Mouse (Mus musculus): ENCODE data around the gene Rbm48.
"Not testable (repeated sequence)": the region's sequence is repeated elsewhere in the genome, so short reads cannot be mapped to it uniquely, and the experiment has no call there.

Rbm48 gene

DNA sequence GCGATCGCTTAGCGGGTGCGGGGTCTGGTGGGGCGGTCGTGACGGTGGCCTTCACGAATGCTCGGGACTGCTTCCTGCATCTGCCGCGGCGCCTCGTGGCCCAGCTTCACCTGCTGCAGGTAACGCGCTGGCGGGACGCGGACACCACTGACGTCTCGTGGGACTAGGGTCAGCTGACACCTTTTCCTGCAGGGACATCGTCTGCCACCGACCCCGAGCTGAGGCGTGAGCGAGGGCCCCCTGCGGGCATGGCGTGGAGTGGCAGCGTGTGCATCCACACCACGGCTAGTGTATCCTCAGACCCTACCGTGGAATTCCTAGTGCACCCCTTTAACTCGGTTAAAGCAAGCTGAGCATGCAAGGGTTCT, at the start of gene Rbm48:
Rbm48 (minus strand) TSS at position 187 of the 368 bp plus-strand sequence.
- peak; percentile 81 for DNase-seq (ENCODE audit: low spot score)

DNA sequence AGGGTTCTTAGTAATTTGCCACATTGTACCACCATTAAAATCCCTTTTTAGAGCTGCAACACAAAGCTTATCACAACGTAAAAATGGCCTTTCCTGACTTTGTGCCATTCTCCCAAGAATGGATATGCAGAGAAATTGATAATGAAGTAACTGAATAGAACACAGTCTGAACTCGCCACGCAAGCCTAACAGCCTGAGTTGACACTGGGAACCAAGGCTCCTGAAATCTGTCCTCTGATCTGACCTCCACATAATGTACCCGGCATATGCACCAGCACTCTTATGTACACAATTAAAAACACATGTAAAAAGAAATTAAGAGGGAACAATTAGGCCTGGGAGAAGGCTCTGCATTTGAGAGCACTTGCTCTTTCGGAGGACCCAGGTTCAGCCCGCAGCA, 48.9 kb upstream of the Rbm48 start:
- DNase-seq (ENCODE audit: low spot score), result no peak

DNA sequence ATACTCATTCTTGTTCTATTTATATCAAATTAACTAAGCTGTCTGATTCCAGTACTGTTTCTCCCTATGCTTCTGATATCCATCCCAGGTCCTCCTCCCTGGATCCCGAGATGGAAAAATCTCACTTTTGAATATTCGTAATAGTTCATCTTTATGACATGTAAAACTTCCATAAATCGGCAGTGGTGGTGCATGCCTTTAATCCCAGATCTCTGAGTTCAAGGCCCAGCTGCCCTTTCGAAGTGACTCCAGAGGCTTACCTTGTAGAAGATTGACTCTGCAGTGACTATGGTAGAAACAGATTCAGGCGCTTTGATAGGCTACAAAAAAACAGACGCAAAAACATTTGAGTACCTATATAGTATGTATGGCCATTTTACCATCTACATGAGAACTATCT, 48.2 kb upstream of the Rbm48 start:
- no peak for DNase-seq (ENCODE audit: low spot score)

DNA sequence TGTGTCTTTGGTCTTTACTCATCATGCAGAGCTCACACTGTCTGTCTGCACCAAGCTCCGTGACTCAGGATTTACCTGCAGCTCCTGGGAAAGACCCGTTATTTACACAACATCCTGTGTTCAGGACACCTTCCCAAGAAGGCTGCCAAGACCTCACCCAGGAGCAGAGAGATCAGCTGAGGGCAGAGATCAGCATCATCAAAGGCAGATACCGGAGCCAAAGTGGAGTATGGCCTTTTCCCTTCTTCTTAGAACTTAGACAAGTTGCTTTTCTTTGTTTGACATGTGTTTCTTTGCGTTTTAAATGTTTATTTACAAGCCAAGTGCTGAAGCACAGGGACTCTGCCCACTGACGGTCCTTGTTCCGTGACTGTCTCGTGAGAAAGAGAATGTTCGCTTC, 38.9 kb upstream of the Rbm48 start:
- no peak for DNase-seq (ENCODE audit: low spot score)

DNA sequence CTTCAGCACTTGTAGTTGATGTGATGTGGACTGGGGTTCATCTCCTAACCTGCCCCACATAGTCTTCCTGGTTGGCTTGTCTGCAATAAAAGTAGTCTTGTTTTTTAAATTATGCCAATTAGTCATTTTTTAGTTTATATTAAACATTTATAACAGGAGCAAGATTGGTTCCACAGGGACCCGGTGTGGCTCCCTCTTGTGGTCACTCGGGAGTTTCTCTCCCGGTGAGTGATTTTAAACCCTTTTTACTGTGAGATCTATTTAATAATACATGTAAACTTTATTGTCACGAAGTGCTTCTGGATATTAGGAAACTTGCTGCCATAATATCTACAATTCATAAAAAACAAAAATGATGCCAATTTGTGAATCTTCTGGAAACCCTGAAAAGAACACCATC, 37.6 kb upstream of the Rbm48 start:
- no peak for DNase-seq (ENCODE audit: low spot score)

DNA sequence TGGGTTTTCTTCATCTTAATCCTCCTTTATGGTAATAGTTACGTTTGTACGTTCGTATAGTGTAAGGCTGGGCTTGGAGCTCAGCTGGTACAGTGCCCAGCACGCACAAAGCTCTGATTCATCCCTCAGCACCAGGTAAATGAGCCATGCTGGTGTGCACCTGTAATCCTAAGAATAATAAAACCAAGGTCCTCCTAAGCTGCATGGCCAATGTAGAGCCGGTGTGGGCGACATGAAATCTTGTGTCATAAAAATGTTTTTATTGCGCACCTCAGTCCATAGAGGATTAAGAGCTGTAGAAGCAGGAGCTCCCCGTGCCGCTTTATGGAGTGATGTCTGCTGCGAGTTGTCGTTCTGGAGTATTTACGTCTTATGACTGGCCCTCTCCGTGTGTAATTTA, 36.9 kb upstream of the Rbm48 start:
- DNase-seq (ENCODE audit: low spot score), result no peak

DNA sequence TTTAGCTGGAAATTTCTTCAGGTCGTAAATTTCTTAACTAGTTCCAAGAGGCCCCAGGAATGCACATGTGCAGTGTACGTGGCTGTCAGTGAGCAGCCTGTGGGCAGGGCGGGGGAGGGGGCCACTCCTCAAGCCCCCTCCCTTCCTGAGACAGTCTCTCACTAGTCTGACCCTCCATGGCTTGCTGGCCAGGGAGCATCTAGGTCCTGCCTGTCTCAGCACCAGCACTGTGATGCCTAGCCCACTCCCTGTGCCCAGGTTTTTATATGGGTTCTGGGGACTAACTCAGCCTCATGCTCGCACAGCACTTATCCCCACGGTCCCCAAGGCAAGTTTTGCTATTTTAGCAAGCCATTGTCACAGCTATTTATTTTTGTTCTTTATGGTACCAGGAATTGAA, 35.9 kb upstream of the Rbm48 start:
- DNase-seq (ENCODE audit: low spot score), result no peak

DNA sequence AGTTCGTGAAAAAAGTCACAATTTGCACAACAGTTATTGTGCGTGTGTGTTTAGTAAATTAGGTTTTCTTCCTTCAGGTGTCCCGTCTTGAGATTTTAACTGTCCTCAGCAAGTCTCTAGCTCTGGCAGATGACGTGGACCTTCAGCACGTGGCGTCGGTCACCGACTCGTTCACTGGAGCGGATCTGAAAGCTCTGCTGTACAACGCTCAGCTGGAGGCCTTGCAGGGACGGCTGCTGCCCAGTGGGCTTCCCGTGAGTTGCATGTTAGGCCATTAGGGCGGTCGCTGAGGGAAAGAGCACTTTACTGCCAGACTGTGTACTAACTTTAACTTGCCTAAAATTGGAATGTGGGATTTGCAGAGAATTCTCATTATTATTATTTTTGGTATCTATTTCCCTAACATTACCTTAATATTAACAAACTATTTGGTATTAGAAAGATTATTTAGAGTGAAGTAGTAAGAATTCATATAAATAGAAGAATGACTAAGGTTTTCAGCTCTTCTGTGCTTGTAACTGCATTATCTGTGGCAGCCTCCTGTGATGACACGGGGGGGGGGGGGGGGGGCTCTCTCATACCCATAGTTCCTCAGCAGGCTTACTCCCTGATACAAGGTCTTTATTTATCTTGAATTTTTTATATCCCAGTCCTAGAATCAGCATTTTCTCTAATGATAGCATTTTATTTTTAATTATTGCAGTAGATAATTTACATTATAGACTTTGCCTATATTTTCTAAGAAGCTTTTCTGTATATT, 35.3 kb upstream of the Rbm48 start:
- no peak for DNase-seq (ENCODE audit: low spot score)

DNA sequence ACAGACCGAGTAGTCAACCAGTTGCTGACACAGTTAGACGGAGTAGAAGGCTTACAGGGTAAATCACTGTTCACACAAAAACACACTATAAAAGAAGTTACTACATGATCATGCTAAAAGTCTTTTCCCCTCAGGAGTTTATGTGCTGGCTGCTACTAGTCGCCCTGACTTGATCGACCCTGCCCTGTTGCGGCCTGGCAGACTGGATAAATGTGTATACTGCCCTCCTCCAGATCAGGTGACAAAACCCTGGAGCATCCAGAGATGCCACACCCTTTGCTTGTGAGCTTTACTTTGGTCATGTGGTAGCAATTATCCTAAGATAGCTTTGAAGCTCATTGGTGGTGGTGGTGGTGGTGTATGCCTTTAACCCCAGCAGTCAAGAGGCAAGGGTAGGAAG, 33.7 kb upstream of the Rbm48 start:
- DNase-seq (ENCODE audit: low spot score), result no peak

DNA sequence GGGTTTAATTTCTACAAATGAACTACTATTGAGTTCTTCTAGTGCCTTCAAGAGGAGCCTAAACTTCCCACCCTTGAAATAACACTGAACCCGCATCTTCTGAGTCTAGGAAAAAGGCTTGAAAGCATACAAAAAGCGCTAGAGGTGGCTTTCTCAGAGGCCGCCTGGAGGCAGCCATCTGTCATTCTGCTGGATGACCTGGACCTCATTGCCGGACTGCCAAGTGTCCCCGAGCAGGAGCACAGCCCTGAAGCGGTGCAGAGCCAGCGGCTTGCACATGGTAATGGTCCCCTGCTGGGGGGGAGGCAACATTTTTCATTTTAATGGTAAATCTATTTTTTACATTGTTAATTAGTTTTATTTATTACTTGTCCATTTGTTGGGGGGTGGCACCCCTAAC, 24.1 kb upstream of the Rbm48 start:
- no peak for DNase-seq (ENCODE audit: low spot score)

DNA sequence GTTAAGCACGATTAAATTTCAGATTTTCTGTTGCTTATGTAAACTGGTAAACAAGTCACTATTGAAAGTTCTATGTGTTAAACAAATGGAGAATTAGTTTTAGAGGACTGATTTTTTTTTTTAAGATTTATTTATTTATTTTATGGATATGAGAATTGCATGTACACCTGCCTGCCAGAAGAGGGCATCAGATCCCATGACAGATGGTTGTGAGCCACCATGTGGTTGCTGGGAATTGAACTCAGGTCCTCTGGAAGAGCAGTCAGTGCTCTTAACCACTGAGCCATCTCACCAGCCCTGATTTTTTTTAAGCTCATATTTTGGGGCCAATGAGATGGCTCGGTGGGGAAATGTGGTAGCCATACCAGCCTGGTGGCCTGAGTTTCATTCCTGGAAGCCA, 15.4 kb upstream of the Rbm48 start:
- not testable (repeated sequence) for DNase-seq (ENCODE audit: low spot score)

DNA sequence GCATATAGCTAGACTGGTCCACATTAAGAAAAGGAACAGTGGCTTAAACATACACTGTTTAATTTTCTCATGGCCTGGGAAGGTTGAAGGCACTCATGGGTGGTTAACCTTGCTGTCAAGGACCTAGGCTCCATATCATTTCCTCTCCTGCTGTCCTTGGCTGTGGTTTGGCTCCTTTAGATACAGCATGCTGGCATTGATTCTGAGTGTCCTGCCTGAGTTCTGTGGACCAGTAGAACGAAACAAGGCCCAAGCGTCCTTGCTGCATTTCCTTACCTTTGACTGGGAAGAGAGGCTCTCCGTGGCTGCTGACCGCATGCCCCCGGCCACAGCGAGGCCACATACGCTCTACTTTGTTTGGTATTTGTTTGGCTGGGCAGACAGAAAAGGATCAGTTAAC, 12.9 kb upstream of the Rbm48 start:
- no peak for DNase-seq (ENCODE audit: low spot score)

DNA sequence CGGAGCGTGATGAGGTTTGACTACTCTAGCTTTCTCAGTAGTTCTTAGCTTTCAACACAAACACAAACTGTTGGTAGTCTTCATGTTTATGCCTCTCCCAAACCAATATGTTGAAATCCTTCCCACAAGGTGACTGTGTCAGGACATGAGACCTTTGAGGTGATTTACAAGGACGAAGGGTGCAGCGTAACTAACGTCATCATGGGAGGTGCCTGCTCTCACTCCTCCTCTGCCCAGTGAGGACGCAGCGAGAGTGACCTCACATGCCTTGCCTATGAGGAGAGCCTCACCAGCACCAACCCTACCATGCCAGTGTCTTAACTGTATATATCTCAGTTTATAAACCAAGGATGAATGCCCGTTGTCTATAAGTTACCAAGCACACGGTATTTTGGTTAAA, 10.7 kb upstream of the Rbm48 start:
- no peak for DNase-seq (ENCODE audit: low spot score)

DNA sequence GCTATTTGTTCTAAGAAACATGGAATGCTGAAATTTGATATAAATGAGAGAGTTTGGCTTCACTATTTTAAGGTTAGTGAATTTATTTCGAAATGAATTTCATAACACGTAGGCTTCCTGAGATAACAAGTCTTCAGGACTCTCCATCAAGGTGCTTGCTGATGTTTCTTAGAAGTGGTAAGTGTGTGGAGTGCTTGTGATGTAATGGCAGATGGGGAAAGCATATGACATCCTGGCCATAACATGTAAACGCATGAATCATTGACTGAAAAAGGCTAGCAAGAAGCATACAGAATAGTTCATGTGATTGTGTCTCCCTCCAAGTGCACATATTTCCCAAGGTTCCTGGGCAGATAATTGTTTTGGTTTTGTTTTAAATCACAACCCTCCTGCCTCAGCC, 4.4 kb upstream of the Rbm48 start:
- DNase-seq (ENCODE audit: low spot score), result no peak

DNA sequence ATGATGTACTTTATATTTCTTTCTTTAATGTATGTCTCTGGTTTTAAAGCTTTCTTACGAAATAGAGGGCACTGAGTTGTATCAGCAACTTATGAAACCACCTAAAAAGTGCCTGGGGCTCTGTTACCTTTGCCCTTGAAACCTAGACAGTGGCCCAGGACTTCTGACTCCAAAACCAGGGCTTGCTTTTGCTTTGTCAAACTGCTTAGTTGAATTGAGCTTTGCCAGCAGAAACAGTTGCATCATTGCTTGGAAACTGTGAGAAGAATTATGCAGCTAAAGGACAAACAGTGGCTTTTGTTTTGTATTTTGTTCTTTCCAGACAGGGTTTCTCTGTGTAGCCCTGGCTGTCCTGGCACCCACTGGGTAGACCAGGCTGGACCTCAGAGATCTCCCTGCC, 3.9 kb upstream of the Rbm48 start:
- DNase-seq (ENCODE audit: low spot score), result no peak

DNA sequence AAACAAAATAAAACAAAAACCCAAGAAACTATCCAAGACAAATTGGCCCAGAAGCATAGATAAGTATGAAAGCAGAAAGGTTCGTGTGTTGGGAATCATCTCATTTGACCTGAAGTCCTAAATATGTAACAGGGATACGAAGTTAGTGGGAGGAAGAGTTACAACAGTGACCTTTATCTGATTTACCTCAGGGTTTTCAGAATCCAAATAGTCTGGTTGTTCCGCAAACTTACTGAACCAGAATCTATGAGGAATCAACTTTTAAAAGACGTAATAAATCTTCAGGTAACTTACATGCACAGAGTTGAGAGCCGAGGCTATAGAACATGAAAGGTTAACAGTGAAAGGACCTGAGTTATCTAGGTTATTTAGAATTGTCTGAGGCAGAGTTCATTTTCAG, 2.4 kb upstream of the Rbm48 start:
- DNase-seq (ENCODE audit: low spot score), result no peak

DNA sequence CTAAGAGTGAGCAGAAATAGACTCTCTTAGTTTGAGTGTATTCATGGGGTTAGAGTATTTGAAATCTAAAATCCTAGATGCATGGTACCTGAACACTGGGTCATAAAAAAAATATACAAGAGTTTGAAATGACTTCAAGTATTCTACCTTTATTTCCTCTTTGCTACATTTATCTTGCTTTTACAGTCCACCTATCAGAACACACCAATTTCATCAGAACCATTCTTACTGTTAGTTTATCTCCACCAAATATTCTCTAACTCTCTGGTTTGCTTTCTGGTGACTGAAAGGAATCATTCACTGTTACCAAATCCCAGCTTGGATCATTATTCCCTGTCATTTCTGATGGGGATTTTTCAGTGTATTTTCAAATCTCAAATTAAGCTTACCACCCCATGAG, 786 bp upstream of the Rbm48 start:
- no peak for DNase-seq (ENCODE audit: low spot score)

DNA sequence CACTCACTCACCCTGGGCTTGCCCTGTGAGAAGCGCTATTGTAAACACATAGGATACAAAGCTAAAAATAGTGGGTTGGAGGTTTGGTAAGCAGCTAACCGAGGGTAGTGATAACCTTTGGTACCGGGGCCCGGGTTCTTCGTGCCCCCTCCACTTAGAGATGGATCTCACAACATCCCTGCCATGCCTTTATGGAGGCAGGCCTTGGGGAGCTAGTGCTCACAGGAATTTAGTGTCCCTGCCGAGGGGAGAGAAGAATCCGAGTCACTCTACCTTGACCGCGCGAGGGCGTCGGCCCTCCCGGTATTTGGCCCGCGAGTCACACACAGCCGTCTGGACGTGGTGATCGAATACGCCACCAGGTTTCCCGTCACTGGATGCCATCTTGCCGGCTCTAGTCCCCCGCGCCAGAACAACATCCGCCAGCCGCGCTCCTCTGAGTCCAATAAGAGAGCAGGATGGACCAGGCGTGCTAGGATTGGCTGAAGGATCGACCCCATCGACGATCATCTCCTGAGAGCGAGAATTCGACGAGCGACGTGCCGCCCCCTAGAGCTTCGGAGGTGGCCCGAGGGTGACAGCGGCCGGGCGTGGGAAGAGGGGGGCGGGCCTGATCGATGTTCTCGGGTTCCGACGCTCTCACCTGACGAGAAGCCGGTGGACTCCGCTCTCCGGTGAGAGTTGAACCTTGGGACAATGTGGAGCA, 539 bp downstream of the Rbm48 start, which contains the start of gene Pex1:
Pex1 (plus strand) TSS at position 374 of the 706 bp plus-strand sequence.
- peak; percentile 96 for DNase-seq (ENCODE audit: low spot score)

DNA sequence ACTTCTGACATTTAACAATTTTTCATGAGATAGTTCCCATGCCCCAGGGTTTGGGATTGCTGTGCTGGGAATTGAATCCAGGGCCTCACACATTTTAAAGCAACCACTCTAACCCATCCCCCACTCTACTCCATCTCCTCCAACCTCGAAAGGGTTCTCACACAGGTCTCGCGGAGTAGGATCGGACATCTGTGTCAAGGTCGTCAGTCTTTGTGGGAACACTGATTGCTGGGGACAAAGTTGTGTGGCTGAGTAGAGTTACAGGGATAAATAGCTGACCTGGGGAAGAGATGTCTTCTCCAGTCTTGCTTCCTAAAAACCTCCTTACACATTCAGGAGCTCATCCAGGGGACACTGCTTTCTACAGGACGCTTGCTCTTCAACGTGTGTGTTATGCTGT, 17.3 kb downstream of the Rbm48 start:
- DNase-seq (ENCODE audit: low spot score), result no peak

DNA sequence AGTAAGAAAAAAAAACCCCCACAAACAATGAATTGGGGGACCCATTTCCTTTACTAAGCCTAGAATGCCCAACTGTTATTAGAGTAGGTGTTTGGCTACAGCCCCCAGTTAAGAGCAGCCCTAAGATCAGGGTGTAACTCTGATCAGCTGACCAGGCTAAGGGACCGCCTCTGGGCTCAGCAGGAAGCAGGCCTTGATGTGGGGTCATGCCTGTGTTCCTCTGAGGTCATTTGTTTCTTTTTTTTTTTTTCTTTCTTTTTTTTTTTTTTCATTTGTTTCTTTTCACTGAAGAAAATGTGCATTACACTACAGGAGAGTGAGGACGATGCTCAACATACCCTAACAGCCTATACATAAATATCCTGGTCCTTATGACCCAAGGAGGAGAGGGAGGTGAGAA, 18.4 kb downstream of the Rbm48 start:
- no peak for DNase-seq (ENCODE audit: low spot score)

DNA sequence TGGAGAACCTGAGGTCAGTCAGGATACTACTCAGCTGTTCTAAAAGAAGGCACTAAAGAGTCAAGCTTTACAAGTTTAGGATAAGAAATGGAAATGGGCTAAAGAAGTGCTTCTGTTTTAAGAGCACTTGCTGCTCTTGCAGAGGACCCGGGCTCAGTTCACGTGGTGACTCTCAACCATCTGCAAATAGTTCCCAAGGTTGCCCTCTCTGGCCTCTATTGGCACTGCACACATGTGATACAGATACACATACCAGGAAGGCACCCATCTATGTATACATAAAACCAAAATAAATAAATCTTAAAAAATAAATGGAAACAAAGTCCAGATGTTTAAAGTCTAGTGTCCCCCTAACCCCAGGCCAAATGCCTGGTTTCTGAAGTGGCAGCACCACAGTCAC, 21.6 kb downstream of the Rbm48 start:
- DNase-seq (ENCODE audit: low spot score), result no peak

DNA sequence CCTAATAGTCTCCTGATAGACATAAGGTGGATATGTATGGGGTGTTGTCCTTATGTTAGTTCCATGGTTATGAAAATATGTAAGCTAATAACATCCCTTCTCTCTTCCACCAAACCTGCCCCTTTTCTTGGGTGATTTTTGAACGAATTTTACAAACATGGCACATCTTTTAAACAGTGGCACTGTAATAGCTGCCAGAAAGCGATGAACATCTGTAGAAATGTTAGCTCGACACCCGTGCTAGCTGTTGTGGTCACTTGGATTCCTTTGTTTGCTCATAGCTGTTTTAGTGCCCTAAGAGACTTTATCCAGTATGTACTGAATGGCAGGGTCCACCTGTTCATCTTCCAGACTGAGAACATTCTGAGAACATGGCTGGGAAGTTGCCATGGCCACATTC, 25.1 kb downstream of the Rbm48 start, which contains the start of gene 1700109H08Rik:
1700109H08Rik (plus strand) TSS at position 301 of the 400 bp plus-strand sequence.
- no peak for DNase-seq (ENCODE audit: low spot score)

DNA sequence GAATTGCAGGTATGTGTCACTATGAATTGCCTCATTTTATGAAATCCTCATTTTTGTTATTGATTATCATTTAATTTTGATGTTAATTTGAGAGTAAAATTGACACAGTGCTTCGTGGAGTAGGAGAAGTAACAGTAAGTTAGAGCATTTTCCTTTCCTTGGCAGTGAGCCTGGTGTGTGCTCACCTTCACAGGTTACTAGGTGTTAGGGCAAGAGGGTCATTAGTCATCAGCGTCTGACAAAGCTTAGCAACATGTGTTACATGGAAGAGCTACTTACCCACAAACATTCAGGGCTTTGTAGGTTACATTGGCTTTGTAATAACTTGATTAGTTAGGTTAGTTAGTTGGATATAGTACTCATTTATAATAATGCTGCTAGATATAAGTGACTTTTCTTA, 42.2 kb downstream of the Rbm48 start:
- no peak for DNase-seq (ENCODE audit: low spot score)

DNA sequence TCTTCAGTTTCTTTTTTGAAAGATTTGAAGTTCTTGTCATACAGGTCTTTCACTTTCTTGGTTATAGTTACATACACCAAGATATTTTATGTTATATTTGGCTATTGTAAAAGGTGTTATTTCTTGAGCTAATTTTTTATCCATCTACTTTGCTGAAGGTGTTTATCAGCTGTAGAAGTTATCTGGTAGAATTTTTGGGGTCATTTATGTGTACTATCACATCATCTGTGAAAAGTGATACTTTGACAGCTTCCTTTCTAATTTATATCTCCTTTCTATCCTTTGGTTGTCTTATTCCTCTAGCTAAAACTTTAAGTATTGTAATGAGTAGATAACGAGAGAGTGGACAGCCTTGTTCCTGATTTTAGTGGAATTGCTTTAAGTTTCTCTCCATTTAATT, 44.9 kb downstream of the Rbm48 start:
- no peak for DNase-seq (ENCODE audit: low spot score)

Measured in lung, postnatal 25 days (tissue).